Mouse (Mus musculus) stomach, embryonic 14.5 days (tissue): ENCODE data around the gene Ccl24. TPM values are rescaled to one million over a fixed set of nuclear protein-coding genes. Genes with fewer than 3 reads are reported as not detected.
A peak's percentile ranks its signal among the peaks of the same experiment; 100 is the strongest.

Source experiments
- ATAC-seq: fragments of 200-750 bp; cut with Nextera tagmentation; 2 replicates; pipeline ENCODE4 v1.8.0; 2017; ENCODE audit warnings: low read depth, moderate TSS enrichment; ENCODE audit not compliant: insufficient number of reproducible peaks, insufficient read depth, low FRiP score
- H3K27ac ChIP-seq: fragments of 300-500 bp; sonication (generic); 2 replicates; pipeline ENCODE4 v1.5.1; 2014; ENCODE audit warnings: mild to moderate bottlenecking, low read length, moderate library complexity, mixed read lengths
- H3K27me3 ChIP-seq: fragments of 300-500 bp; sonication (generic); 2 replicates; pipeline ENCODE4 v1.6.1; 2014; ENCODE audit warnings: low read length, control low read depth, mixed read lengths; ENCODE audit not compliant: control insufficient read depth, insufficient read depth
- H3K36me3 ChIP-seq: fragments of 300-500 bp; sonication (generic); 2 replicates; pipeline ENCODE4 v1.6.1; 2014; ENCODE audit warnings: mild to moderate bottlenecking, control low read depth, low read length, moderate library complexity, mixed read lengths; ENCODE audit not compliant: control insufficient read depth, insufficient read depth
- H3K4me1 ChIP-seq: fragments of 300-500 bp; sonication (generic); 2 replicates; pipeline ENCODE4 v1.6.1; 2014; ENCODE audit warnings: low read length, control low read depth, mixed read lengths; ENCODE audit not compliant: control insufficient read depth, insufficient read depth
- H3K4me2 ChIP-seq: fragments of 300-500 bp; sonication (generic); replicated peaks from 2 replicates; pipeline ENCODE4 v1.6.1; 2014; ENCODE audit warnings: low read depth, low read length, control low read depth
- H3K4me3 ChIP-seq: fragments of 300-500 bp; sonication (generic); 2 replicates; pipeline ENCODE4 v1.5.1; 2014; ENCODE audit warnings: low read depth, low read length, control low read depth
- H3K9ac ChIP-seq: fragments of 300-500 bp; sonication (generic); replicated peaks from 2 replicates; pipeline ENCODE4 v1.6.1; 2014; ENCODE audit warnings: low read depth, mild to moderate bottlenecking, control low read depth, low read length, moderate library complexity, mixed read lengths
- H3K9me3 ChIP-seq: fragments of 300-500 bp; sonication (generic); 2 replicates; pipeline ENCODE4 v1.6.1; 2016; ENCODE audit warnings: low read depth, low read length, control low read depth; ENCODE audit not compliant: control insufficient read depth
- WGBS: fragments of 180-500 bp; shearing (Covaris S2); extraction: QIAGEN DNeasy Blood & Tissue Kit; methylation state at CpG from one replicate; pipeline ENCODE4 v1.1.7; 2014; 5-methylcytosine and 5-hydroxymethylcytosine counted together
- polyA plus RNA-seq: library from polyadenylated mRNA; unstranded; fragments of >200 nt; fragmentation: Nextera tagmentation; extraction: Ambion mirVana; gene quantifications from 2 replicates; pipeline ENCODE4 v1.2.1, GENCODE M21; 2014

Gene Ccl24
- polyA plus RNA-seq, 1 experiment from 2014 or later = 3.6 TPM

DNA sequence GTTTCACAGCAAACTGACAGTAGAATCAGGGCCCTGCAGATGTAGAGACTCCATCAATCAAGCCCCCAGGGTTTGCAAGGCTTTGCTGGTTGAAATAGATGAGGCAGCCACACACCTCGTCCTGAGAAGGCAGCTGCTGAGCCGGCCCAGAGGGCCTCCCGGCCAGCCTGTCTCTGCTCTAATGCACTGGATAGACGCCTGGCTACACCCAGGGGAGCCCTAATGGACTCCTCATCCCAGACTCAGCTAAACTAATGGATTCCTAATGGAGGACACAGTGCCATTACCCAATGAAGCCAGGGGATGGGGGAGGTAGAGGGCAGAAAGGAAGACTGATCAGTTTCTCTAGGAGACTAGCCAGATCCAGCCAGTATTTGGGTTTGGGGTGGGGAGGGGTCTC lies 15.8 kb downstream of the Ccl24 start:
- Histone ChIP-seq H3K27ac (no peak overlapping the region), H3K9ac (no peak overlapping the region), H3K4me3 (no peak overlapping the region), H3K9me3 (no peaks in the 10 kb centered on the region), H3K36me3 (no peaks in the 10 kb centered on the region), H3K4me2 (no peak overlapping the region), H3K27me3 (no peaks in the 10 kb centered on the region), H3K4me1 (no peaks in the 10 kb centered on the region)
- ATAC-seq = peak; percentile 53; the same call in 1 of the 2 replicates
- WGBS = 23% methylated on average over 4 of the region's 4 CpGs

DNA sequence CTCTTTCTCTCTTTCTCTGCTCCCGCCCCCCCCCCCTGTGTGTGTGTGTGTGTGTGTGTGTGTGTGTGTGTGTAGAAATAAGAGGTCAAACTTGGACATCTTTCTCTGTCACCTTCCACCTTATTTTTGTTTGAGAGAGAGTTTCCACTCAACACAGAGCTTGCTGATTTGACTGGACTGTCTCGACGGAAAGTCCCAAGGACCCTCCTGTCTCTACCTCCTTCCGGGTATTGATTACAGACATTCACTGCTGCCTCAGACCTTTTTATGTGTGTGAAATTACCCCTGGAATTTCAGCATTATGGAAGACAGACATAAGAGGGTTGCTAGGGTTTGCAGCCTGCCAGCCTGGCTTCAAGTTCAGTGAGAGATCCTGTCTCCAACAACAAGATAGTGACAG lies 16.6 kb downstream of the Ccl24 start:
- Histone ChIP-seq H3K4me1 (no peaks in the 10 kb centered on the region), H3K4me3 (no peak overlapping the region), H3K36me3 (no peaks in the 10 kb centered on the region), H3K27me3 (no peaks in the 10 kb centered on the region), H3K9me3 (no peaks in the 10 kb centered on the region), H3K9ac (no peak overlapping the region), H3K27ac (no peak overlapping the region), H3K4me2 (no peak overlapping the region)
- ATAC-seq = no peak
- WGBS = 69% methylated on average over 3 of the region's 4 CpGs

DNA sequence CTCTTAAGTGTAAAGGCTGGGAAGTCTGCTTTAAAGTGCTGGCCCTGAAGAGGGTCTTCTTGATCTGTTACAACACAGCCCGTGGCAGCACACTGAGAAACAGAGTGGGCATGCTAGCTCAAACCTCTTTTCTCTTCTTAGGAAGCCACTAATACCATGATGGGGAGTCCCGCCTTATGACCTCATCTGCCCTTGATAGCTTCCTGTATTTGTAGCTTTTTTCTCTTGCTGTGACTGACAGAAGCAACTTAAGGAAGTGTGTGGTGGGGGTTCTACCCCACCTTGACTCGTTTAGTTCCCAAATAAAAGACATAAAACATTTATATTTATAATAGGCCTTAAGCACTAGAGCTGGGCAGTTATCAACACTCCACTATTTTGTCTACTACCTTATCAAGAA lies 21.3 kb downstream of the Ccl24 start:
- Histone ChIP-seq H3K9ac (no peak overlapping the region), H3K4me1 (no peaks in the 10 kb centered on the region), H3K27ac (no peak overlapping the region), H3K4me3 (no peak overlapping the region), H3K27me3 (no peaks in the 10 kb centered on the region), H3K4me2 (no peak overlapping the region), H3K36me3 (no peaks in the 10 kb centered on the region), H3K9me3 (no peaks in the 10 kb centered on the region)
- ATAC-seq = no peak
- WGBS = 78% methylated on average over 3 of the region's 3 CpGs

DNA sequence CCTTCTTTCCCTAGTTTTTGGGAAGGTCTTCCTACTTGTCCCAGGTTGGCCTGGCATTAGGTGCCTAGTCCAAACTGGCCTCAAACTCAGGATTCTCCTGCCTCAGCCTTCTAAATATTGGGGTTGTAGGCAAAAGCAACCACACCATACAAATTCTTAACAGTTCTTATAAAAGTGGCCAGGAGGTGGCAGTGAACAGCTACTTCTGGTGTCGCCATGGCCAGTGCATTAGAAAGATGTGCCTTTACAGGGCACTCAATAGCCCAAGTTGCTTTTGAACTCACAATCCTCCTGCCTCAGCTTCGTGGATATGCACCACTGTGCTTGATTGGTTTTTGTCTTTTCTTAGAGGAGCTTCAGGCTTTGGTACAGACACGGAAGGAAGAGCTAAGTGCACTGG lies 21.9 kb downstream of the Ccl24 start:
- Histone ChIP-seq H3K4me2 (no peak overlapping the region), H3K4me3 (no peak overlapping the region), H3K36me3 (no peaks in the 10 kb centered on the region), H3K4me1 (no peaks in the 10 kb centered on the region), H3K9me3 (no peaks in the 10 kb centered on the region), H3K27me3 (0 out of 2 replicates have a peak, but pooled peaks cover 3% of the 10 kb centered on the region), H3K27ac (no peak overlapping the region), H3K9ac (no peak overlapping the region)
- 32% methylated on average over 3 of the region's 3 CpGs for whole genome bisulfite sequencing
- ATAC-seq = no peak

DNA sequence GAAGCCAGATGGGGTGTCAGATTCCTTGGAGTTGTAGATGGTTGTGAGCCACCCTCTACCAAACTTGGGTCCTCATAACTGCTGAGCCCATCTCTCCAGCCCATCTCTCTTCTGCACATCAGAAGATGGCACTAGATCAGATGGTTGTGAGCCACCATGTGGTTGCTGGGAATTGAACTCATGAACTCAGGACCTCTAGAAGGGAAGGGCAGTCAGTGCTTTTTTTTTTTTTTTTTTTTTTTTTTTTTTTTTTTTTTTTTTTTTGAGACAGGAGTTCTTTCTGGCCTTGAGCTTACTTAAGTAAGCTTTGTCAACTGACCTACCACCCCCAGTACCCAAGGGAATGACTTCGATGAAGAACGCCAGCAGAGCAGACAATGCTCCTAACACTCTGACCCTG lies 24.9 kb downstream of the Ccl24 start:
- no peak for ATAC-seq
- Histone ChIP-seq H3K4me2 (no peak overlapping the region), H3K4me3 (no peak overlapping the region), H3K9me3 (no peaks in the 10 kb centered on the region), H3K9ac (no peak overlapping the region), H3K36me3 (no peaks in the 10 kb centered on the region), H3K27me3 (0 out of 2 replicates have a peak, but pooled peaks cover 3% of the 10 kb centered on the region), H3K4me1 (peaks cover 5% of the 10 kb centered on the region; the same call in 1 of the 2 replicates), H3K27ac (no peak overlapping the region)
- 72% methylated on average over 2 of the region's 2 CpGs for WGBS

DNA sequence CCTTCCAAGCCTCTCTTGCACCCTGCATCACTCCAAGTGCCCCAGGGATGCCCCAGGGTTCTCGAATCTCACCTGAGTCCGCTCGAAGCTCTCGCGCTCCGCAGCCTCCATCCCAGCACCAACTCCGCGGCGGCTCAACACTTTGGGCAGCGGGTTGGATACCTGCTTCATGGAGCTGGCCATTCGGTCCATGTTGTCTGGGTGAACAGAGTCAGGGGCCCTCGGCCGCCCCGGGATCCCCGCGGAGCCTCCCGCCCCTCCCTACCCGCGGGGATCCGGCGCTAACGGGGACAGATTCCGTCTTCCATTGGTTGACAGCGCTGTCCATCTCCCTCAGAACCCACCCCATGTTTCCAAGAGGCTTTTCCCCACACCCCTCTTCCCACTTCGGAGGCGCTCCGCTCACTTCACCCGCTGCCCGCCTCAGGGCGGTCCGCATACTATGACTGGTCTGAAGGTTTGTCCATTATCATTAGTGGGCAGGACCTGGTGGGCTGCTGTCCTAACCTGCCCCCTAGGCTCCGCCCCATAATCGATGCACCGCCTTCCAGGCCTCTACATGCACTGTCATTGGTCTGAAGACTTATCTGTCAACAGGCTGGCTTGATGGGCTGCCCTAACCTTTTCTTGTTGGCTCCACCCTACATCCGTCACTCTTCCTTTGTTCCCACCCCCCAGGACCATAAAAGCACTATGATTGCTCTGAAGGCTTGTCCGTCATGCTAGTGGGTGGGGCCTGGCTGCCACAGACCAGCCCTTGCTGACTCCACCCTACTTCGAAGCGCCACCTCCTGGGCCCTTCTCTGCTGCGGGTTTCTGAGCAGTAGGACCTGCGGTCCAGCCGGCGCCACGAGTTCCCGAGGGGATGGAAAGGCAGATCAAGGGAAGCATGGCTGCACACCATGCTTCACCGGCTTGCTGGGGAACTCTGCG lies 27.7 kb downstream of the Ccl24 start, which contains the start of gene Hip1:
Gene Hip1 (minus strand): TSS at position 256 of the 933 bp plus-strand sequence.
- H3K4me3 ChIP-seq = peak within 1 kb of the TSS; percentile 74
- no peaks in the 10 kb centered on the region for H3K36me3 ChIP-seq
- H3K27me3 ChIP-seq = 0 out of 2 replicates have a peak, but pooled peaks cover 3% of the 10 kb centered on the region
- peak; percentile 99 for ATAC-seq
- peaks cover 5% of the 10 kb centered on the region; the same call in 1 of the 2 replicates for H3K4me1 ChIP-seq
- peak within 1 kb of the TSS; percentile 97 for H3K4me2 ChIP-seq
- WGBS = under 1% methylated on average over 46 of the region's 46 CpGs
- peak within 1 kb of the TSS; percentile 12; the same call in 1 of the 2 replicates for H3K27ac ChIP-seq
- H3K9me3 ChIP-seq = no peaks in the 10 kb centered on the region
- peak within 1 kb of the TSS; percentile 51 for H3K9ac ChIP-seq

DNA sequence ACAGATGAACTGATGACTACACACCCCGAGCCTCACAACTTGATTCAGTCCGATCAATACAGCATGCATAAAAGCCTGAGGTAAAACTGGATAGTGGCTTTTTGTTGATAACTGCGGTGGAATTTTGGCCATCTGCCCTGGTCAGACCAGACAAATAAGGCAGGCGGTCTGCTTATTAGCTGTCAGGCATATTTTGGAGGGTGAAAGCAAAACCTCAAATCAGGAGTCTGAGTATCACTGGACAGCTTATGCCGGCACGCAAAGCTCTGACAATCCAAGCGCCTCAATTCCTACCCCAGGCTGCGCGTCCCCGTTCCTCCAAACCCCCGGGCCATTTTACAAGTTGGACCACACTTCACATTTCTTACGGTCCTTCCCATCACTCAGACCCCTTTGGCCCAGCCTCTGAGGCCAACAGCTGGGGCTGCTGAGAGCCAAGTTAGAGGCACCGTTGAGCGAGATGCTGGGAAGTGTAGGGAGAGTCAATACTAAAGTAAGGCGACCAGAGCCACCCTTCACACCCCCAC lies 28.8 kb downstream of the Ccl24 start:
- Histone ChIP-seq H3K9ac (0 out of 2 replicates have a peak overlapping the region, but pooled peaks have one; percentile 51), H3K27me3 (0 out of 2 replicates have a peak, but pooled peaks cover 3% of the 10 kb centered on the region), H3K27ac (no peak overlapping the region), H3K9me3 (no peaks in the 10 kb centered on the region), H3K4me3 (peak overlapping the region; percentile 74), H3K4me1 (peaks cover 5% of the 10 kb centered on the region; the same call in 1 of the 2 replicates), H3K4me2 (peak overlapping the region; percentile 97), H3K36me3 (no peaks in the 10 kb centered on the region)
- 4% methylated on average over 15 of the region's 15 CpGs for WGBS
- ATAC-seq = no peak

DNA sequence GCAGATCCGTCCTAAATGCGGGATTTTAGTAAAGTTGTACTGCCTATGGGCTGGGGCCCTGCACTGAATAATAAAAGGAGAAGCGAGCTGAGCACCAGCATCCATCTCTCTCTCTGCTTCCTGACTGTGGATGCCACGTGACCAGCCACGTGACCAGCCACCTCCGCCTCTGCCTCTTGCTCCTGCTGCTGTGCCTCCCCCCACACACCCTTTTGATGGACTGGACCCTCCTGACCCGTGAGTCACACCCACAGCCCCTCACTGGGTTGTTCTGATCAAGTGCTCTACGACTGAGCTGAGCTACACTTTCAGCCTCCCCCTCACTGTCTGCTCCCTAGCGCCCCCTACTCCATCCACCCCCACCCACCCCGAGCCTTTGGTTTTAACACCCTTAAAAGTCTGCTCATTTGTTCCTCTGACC lies 35.0 kb downstream of the Ccl24 start:
- Histone ChIP-seq H3K9me3 (no peaks in the 10 kb centered on the region), H3K36me3 (no peaks in the 10 kb centered on the region), H3K4me1 (no peaks in the 10 kb centered on the region), H3K4me2 (no peak overlapping the region), H3K4me3 (no peak overlapping the region), H3K27ac (no peak overlapping the region), H3K27me3 (no peaks in the 10 kb centered on the region), H3K9ac (no peak overlapping the region)
- ATAC-seq = no peak
- WGBS = 73% methylated on average over 10 of the region's 10 CpGs
